Mouse (Mus musculus) lung, adult 2 months (tissue): ENCODE data around the gene Mfsd2b.

ENCODE experiments used
- CTCF ChIP-seq: fragments of 200-500 bp; IDR thresholded peaks from 2 replicates; pipeline ENCODE4 v1.5.1; 2011; ENCODE audit warnings: mild to moderate bottlenecking, low read length, control low read depth; ENCODE audit not compliant: insufficient read depth
- POLR2A ChIP-seq: fragments of 200-500 bp; IDR thresholded peaks from 2 replicates; pipeline ENCODE4 v1.6.1; 2011; ENCODE audit warnings: low read depth, mild to moderate bottlenecking, control low read depth, low read length, borderline replicate concordance; ENCODE audit errors: extremely low read depth

DNA sequence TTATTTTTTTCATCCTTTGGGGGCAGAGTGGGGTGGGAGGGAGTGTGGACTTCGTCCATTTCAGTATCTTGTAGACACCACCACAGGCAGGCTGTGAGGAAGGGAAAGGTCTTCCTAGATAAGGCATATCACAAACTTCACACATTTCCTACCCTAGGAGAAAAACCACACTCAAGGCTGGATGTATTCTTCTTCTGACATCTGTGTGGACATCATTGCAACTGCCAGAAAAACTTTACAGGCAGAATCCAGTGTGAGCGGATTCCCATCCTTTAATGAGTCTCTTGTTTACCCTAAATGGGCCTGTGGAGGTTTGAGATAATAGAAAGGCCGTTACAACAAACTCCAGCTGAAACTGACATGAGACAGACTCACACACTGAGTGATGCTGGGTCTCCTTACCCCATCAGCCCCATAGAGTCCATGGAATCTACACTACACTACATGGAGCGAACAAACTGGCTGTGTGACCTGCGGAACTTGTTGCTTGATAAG, 1.1 kb downstream of the Mfsd2b start:
- TF ChIP-seq CTCF (no peak), POLR2A (no peak)
